Mouse (Mus musculus) intestine, postnatal 0 days (tissue): Measurements from ENCODE around the gene Polr3g. TPM values are rescaled to one million over a fixed set of nuclear protein-coding genes. Genes with fewer than 3 reads are reported as not detected.
A peak's percentile ranks its signal among the peaks of the same experiment; 100 is the strongest.

Experiments used
- ATAC-seq: fragments of 200-750 bp; cut with Nextera tagmentation; 2 replicates; pipeline ENCODE4 v1.8.0; 2017; ENCODE audit warnings: mild to moderate bottlenecking, moderate TSS enrichment, moderate library complexity
- H3K27ac ChIP-seq: fragments of 300-500 bp; sonication (generic); 2 replicates; pipeline ENCODE4 v1.5.1; 2014; ENCODE audit warnings: mild to moderate bottlenecking, low read depth, low read length, moderate library complexity
- H3K27me3 ChIP-seq: fragments of 300-500 bp; sonication (generic); replicated peaks from 2 replicates; pipeline ENCODE4 v1.6.1; 2014; ENCODE audit warnings: low read length, mixed read lengths; ENCODE audit not compliant: control insufficient read depth, insufficient read depth
- H3K36me3 ChIP-seq: fragments of 300-500 bp; sonication (generic); 2 replicates; pipeline ENCODE4 v1.6.1; 2014; ENCODE audit warnings: mild to moderate bottlenecking, moderate library complexity; ENCODE audit not compliant: control insufficient read depth, insufficient read depth
- H3K4me1 ChIP-seq: fragments of 300-500 bp; sonication (generic); replicated peaks from 2 replicates; pipeline ENCODE4 v1.6.1; 2014; ENCODE audit warnings: antibody characterized with exemption, low read length, mixed read lengths; ENCODE audit not compliant: control insufficient read depth, insufficient read depth
- H3K4me2 ChIP-seq: fragments of 300-500 bp; sonication (generic); replicated peaks from 2 replicates; pipeline ENCODE4 v1.6.1; 2014; ENCODE audit warnings: low read depth, mild to moderate bottlenecking, moderate library complexity
- H3K4me3 ChIP-seq: fragments of 300-500 bp; sonication (generic); 2 replicates; pipeline ENCODE4 v1.5.1; 2014; ENCODE audit warnings: low read depth, low read length
- H3K9ac ChIP-seq: fragments of 300-500 bp; sonication (generic); 2 replicates; pipeline ENCODE4 v1.6.1; 2014; ENCODE audit warnings: mild to moderate bottlenecking, low read depth, low read length
- H3K9me3 ChIP-seq: fragments of 300-500 bp; sonication (generic); 2 replicates; pipeline ENCODE4 v1.6.1; 2016; ENCODE audit warnings: mixed run types; ENCODE audit not compliant: control insufficient read depth
- CTCF ChIP-seq: sonication (generic); IDR thresholded peaks from 2 replicates; pipeline ENCODE4 v1.5.1; 2016; ENCODE audit warnings: low read depth, mild to moderate bottlenecking, control low read depth, antibody characterized with exemption, moderate library complexity
- WGBS: fragments of 180-500 bp; shearing (Covaris S2); extraction: QIAGEN DNeasy Blood & Tissue Kit; methylation state at CpG from one replicate; pipeline ENCODE4 v1.1.7; 2014; 5-methylcytosine and 5-hydroxymethylcytosine counted together
- polyA plus RNA-seq: library from polyadenylated mRNA; unstranded; fragments of >200 nt; fragmentation: Nextera tagmentation; extraction: Ambion mirVana; gene quantifications from 2 replicates; pipeline ENCODE4 v1.2.1, GENCODE M21; 2015

Polr3g gene
- polyA plus RNA-seq, 1 experiment from 2014 or later = 6.2 TPM

DNA sequence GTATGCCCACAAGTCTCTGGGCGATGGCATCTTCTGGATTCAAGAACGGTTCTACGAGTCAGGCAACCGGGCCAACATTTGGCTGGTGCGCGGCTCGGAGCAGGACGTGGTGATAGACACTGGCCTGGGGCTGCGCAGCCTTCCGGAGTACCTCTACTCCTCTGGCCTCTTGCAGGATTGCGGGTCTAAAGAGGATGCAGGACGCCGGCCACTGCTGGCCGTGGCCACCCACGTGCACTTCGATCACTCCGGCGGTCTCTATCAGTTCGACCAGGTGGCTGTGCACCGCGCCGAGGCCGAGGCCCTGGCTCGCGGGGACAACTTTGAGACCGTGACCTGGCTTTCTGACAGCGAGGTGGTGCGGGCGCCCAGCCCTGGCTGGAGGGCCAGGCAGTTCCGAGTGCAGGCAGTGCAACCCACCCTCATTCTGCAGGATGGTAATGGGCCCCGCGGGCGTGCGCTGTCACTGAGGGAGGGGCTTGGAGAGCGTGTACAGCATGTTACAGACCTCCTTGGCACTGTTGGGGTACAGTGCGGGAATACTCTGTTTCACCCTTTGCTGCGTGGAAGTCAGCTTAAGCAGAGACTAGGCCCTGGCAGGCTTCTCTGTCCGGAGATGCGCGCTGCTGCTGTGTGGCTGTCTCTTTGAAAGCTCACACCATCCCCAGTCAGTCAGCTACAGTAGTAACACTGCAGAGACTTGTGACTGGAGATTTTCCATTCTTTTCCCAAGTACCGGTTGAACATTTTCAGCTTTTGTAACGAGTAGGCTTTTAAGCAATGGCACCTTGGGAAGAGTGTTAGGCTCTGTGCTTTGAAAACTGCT, 946 bp upstream of the Polr3g start:
- Histone ChIP-seq H3K4me2 (peak overlapping the region; percentile 99), H3K27me3 (no peaks in the 10 kb centered on the region), H3K4me3 (peak overlapping the region; percentile 77), H3K36me3 (no peaks in the 10 kb centered on the region), H3K9ac (peak overlapping the region; percentile 58), H3K9me3 (no peaks in the 10 kb centered on the region), H3K4me1 (0 out of 2 replicates have a peak, but pooled peaks cover 3% of the 10 kb centered on the region), H3K27ac (peak overlapping the region; percentile 86)
- peak; percentile 2; the same call in 1 of the 2 replicates for ATAC-seq
- TF ChIP-seq CTCF = no peak
- 1% methylated on average over 42 of the region's 42 CpGs for WGBS

GRCm38 (mm10) chr13:81710266-81710665, 547 bp downstream of the Polr3g start:
- no peak for TF ChIP-seq CTCF
- no peaks in the 10 kb centered on the region for H3K27me3 ChIP-seq
- H3K4me3 ChIP-seq = peak overlapping the region; percentile 77
- 0 out of 2 replicates have a peak, but pooled peaks cover 3% of the 10 kb centered on the region for H3K4me1 ChIP-seq
- under 1% methylated on average over 7 of the region's 7 CpGs for WGBS
- peak overlapping the region; percentile 58 for H3K9ac ChIP-seq
- H3K27ac ChIP-seq = no peak overlapping the region
- no peaks in the 10 kb centered on the region for H3K36me3 ChIP-seq
- ATAC-seq = no peak
- H3K9me3 ChIP-seq = no peaks in the 10 kb centered on the region
- peak overlapping the region; percentile 99 for H3K4me2 ChIP-seq

- Histone ChIP-seq H3K9me3 (no peaks in the 10 kb centered on the region), H3K9ac (no peak overlapping the region), H3K27me3 (no peaks in the 10 kb centered on the region), H3K4me3 (peak overlapping the region; percentile 77), H3K36me3 (no peaks in the 10 kb centered on the region), H3K27ac (no peak overlapping the region), H3K4me1 (0 out of 2 replicates have a peak, but pooled peaks cover 3% of the 10 kb centered on the region), H3K4me2 (peak overlapping the region; percentile 99)
- WGBS = 27% methylated on average over 4 of the region's 4 CpGs
- TF ChIP-seq CTCF = no peak
- no peak for ATAC-seq
These were observed 1.0 kb downstream of the Polr3g start for GRCm38 (mm10) chr13:81709805-81710204.

DNA sequence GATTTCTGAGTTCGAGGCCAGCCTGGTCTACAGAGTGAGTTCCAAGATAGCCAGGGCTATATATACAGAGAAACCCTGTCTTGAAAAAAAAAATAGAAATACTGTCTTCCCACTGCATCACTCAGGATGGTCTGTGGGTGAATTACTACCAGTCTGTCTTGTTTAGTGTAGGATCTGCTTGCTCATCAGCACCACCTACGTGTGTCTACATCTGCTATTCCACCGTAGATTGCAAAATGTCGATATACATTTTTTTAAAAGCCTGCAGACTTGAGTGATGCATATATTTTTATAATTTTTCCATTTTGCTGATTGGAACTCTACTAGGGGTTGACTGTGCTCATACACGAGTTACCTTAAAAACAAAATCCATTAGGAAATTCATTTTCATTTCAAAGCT, 4.5 kb downstream of the Polr3g start:
- 95% methylated on average over 5 of the region's 5 CpGs for WGBS
- no peak overlapping the region for H3K4me3 ChIP-seq
- no peak for TF ChIP-seq CTCF
- H3K9ac ChIP-seq = no peak overlapping the region
- H3K27me3 ChIP-seq = no peaks in the 10 kb centered on the region
- no peak overlapping the region for H3K4me2 ChIP-seq
- ATAC-seq = no peak
- H3K36me3 ChIP-seq = no peaks in the 10 kb centered on the region
- 0 out of 2 replicates have a peak, but pooled peaks cover 3% of the 10 kb centered on the region for H3K4me1 ChIP-seq
- no peaks in the 10 kb centered on the region for H3K9me3 ChIP-seq
- no peak overlapping the region for H3K27ac ChIP-seq

GRCm38 (mm10) chr13:81703621-81704020, 7.2 kb downstream of the Polr3g start:
- no peaks in the 10 kb centered on the region for H3K36me3 ChIP-seq
- H3K4me3 ChIP-seq = no peak overlapping the region
- WGBS = 80% methylated on average over 9 of the region's 9 CpGs
- H3K4me2 ChIP-seq = no peak overlapping the region
- H3K9ac ChIP-seq = no peak overlapping the region
- no peaks in the 10 kb centered on the region for H3K27me3 ChIP-seq
- no peak for ATAC-seq
- H3K9me3 ChIP-seq = no peaks in the 10 kb centered on the region
- H3K27ac ChIP-seq = no peak overlapping the region
- TF ChIP-seq CTCF = no peak
- H3K4me1 ChIP-seq = 0 out of 2 replicates have a peak, but pooled peaks cover under 1% of the 10 kb centered on the region

GRCm38 (mm10) chr13:81703148-81703547, 7.7 kb downstream of the Polr3g start:
- 84% methylated on average over 7 of the region's 7 CpGs for WGBS
- no peak overlapping the region for H3K27ac ChIP-seq
- no peaks in the 10 kb centered on the region for H3K9me3 ChIP-seq
- no peaks in the 10 kb centered on the region for H3K4me1 ChIP-seq
- no peaks in the 10 kb centered on the region for H3K36me3 ChIP-seq
- no peak overlapping the region for H3K4me3 ChIP-seq
- TF ChIP-seq CTCF = peak; percentile 14
- no peak overlapping the region for H3K9ac ChIP-seq
- H3K4me2 ChIP-seq = no peak overlapping the region
- ATAC-seq = no peak
- no peaks in the 10 kb centered on the region for H3K27me3 ChIP-seq
